Comparison of ENCODE assay signal across 15 mouse cellular contexts in the genomic region with DNA sequence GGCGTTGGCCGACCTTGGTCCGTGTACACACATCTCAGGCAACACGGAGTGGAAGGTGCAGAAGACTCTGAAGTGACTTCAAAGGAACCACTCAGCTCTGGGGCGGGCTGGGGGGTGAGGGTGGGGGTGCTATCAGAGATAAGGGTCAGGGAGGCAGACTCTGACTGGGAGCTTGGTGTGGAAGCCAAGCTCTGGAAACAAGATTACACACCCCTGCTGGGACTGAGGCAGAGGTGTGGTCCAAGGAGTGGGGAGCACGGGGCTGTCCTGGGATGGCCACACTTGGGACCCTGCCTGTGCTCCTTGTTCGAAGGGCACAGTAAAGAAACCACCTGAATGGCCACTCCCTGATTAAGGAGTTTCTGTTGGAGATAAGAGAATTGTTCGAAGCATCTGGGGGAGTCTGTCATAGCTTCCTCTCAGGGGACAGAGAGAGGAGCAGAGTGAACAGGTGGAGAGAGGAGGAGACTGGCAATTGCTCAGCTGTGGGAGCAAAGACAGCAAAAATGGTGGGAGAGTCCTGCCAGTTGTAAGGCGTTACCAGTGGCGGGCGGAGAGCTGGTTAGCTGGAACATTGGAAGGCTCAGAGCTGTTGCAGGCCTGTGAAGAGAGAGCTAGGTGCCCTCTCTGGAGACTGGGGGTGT. TPM values are rescaled to one million over a fixed set of nuclear protein-coding genes. Genes with fewer than 3 reads are reported as not detected.
DNase-seq lines count a peak whose midpoint lies in the region; ATAC-seq and TF ChIP-seq lines count a peak whose summit lies in the region.
"Had no signal": no experiment of that assay in that cellular context is flagged by ENCODE, and none has a peak within 500 bp of the region (broad histone marks: within the 10 kb centered on the region; RNA-seq: fewer than 3 reads in every experiment).

No protein-coding gene starts in this region.

- H3K9ac ChIP-seq in lung, embryonic 14.5 days = no peak overlapping the region
- H3K9ac ChIP-seq in liver, embryonic 13.5 days = peak overlapping the region; percentile 26; the same call in 1 of the 2 replicates
- H3K9ac ChIP-seq in stomach, postnatal 0 days (ENCODE audit: low read length) = no peak overlapping the region
- H3K9ac ChIP-seq: embryonic facial prominence, embryonic 15.5 days; hindbrain, embryonic 13.5 days had no signal

- H3K4me1 ChIP-seq in lung, embryonic 14.5 days (ENCODE audit: insufficient read depth) = no peaks in the 10 kb centered on the region
- H3K4me1 ChIP-seq in liver, embryonic 13.5 days (replicated peaks) = peaks cover 27% of the 10 kb centered on the region
- H3K4me1 ChIP-seq in stomach, postnatal 0 days (replicated peaks; ENCODE audit: control insufficient read depth, insufficient read depth) = no peaks in the 10 kb centered on the region
- H3K4me1 ChIP-seq: hindbrain, embryonic 13.5 days had no signal

- no peaks in the 10 kb centered on the region for H3K36me3 ChIP-seq in lung, embryonic 14.5 days (ENCODE audit: insufficient read depth)
- H3K36me3 ChIP-seq in liver, embryonic 13.5 days = no peaks in the 10 kb centered on the region
- no peaks in the 10 kb centered on the region for H3K36me3 ChIP-seq in stomach, postnatal 0 days (ENCODE audit: control insufficient read depth, insufficient read depth, low read length)
- H3K36me3 ChIP-seq: embryonic facial prominence, embryonic 15.5 days; hindbrain, embryonic 13.5 days had no signal

- H3K4me3 ChIP-seq in lung, embryonic 14.5 days (ENCODE audit: low read depth, low read length) = no peak overlapping the region
- no peak overlapping the region for H3K4me3 ChIP-seq in liver, embryonic 13.5 days (replicated peaks)
- no peak overlapping the region for H3K4me3 ChIP-seq in stomach, postnatal 0 days (ENCODE audit: low read depth, low read length)
- H3K4me3 ChIP-seq: embryonic facial prominence, embryonic 15.5 days; hindbrain, embryonic 13.5 days had no signal

- H3K4me2 ChIP-seq in lung, embryonic 14.5 days = no peak overlapping the region
- H3K4me2 ChIP-seq in liver, embryonic 13.5 days = peak overlapping the region; percentile 38
- H3K4me2 ChIP-seq in stomach, postnatal 0 days (replicated peaks; ENCODE audit: low read depth) = 0 out of 2 replicates have a peak overlapping the region, but pooled peaks have one; percentile 5
- H3K4me2 ChIP-seq: embryonic facial prominence, embryonic 15.5 days; hindbrain, embryonic 13.5 days had no signal

- TF ChIP-seq CTCF in lung, embryonic 14.5 days (IDR thresholded peaks at IDR 0.05; ENCODE audit: low read depth) = no peak
- TF ChIP-seq CTCF in stomach, postnatal 0 days (IDR thresholded peaks at IDR 0.05; ENCODE audit: low read depth) = no peak

- no peaks in the 10 kb centered on the region for H3K27me3 ChIP-seq in lung, embryonic 14.5 days (ENCODE audit: insufficient read depth, low read length)
- no peaks in the 10 kb centered on the region for H3K27me3 ChIP-seq in liver, embryonic 13.5 days
- no peaks in the 10 kb centered on the region for H3K27me3 ChIP-seq in stomach, postnatal 0 days (ENCODE audit: control insufficient read depth, insufficient read depth, low read length)
- H3K27me3 ChIP-seq: embryonic facial prominence, embryonic 15.5 days; hindbrain, embryonic 13.5 days had no signal

- 0 out of 2 replicates have a peak, but pooled peaks have one; percentile 47 for ATAC-seq in lung, embryonic 14.5 days (ENCODE audit: insufficient read depth)
- ATAC-seq in erythroid progenitor cell, adult 5-6 weeks (replicated peaks; ENCODE audit: low FRiP score, poor library complexity, severe bottlenecking) = 0 out of 2 replicates have a peak, but pooled peaks have one; percentile 22
- ATAC-seq in liver, embryonic 13.5 days (ENCODE audit: low read depth) = peak; percentile 84
- ATAC-seq in stomach, postnatal 0 days (ENCODE audit: low FRiP score, low TSS enrichment) = peak; percentile 53
- ATAC-seq: activated CD4-positive, CD25-positive, alpha-beta regulatory T cell, adult 4 months; forebrain, embryonic 16.5 days had no signal

- H3K9me3 ChIP-seq in lung, embryonic 14.5 days (ENCODE audit: low read depth, low read length) = no peaks in the 10 kb centered on the region
- no peaks in the 10 kb centered on the region for H3K9me3 ChIP-seq in liver, embryonic 13.5 days (replicated peaks)
- no peaks in the 10 kb centered on the region for H3K9me3 ChIP-seq in stomach, postnatal 0 days (ENCODE audit: control insufficient read depth, low read length)
- H3K9me3 ChIP-seq: embryonic facial prominence, embryonic 15.5 days; hindbrain, embryonic 13.5 days had no signal

- no peak for TF ChIP-seq EP300 in stomach, postnatal 0 days (optimal IDR thresholded peaks at IDR 0.05)

- WGBS in lung, embryonic 14.5 days = 22% methylated on average over 11 of the region's 11 CpGs
- 25% methylated on average over 11 of the region's 11 CpGs for WGBS in liver, embryonic 13.5 days (ENCODE audit: insufficient replicate concordance)
- WGBS in stomach, postnatal 0 days = 27% methylated on average over 11 of the region's 11 CpGs

- DNase-seq in lung, embryonic 14.5 days = no peak
- DNase-seq in lung, postnatal 10 days = no peak
- DNase-seq in liver, embryonic 13.5 days = peak; percentile 48
- DNase-seq in stomach, postnatal 0 days (ENCODE audit: low spot score) = peak; percentile 62
- no peak for DNase-seq in cerebellum, postnatal 36 days
- no peak for DNase-seq in right cerebral cortex, postnatal 10 days (ENCODE audit: low spot score in 2 of 2)
- DNase-seq: cerebellum, postnatal 10 days; layer of hippocampus, adult 9-11 months; thymus, postnatal 36 days had no signal

- H3K27ac ChIP-seq in lung, embryonic 14.5 days (ENCODE audit: low read depth) = no peak overlapping the region; the same call in 1 of the 2 replicates
- H3K27ac ChIP-seq in liver, embryonic 13.5 days = peak overlapping the region; percentile 35; the same call in 1 of the 2 replicates
- H3K27ac ChIP-seq in stomach, postnatal 0 days (replicated peaks) = peak overlapping the region; percentile 30; the same call in 1 of the 2 replicates
- H3K27ac ChIP-seq: embryonic facial prominence, embryonic 15.5 days; hindbrain, embryonic 13.5 days had no signal

RNA-seq across cellular contexts. Expression of a gene that starts 11.1 kb away (rescaled TPM):
- polyA plus RNA-seq in lung, embryonic 14.5 days (2014; fragmentation: Nextera tagmentation; extraction: Ambion mirVana) = 0.05 TPM in 1 of 2 replicates, not detected in the other
- 2.2 TPM in 1 of 2 replicates, not detected in the other for total RNA-seq in erythroid progenitor cell, adult 5-6 weeks (2015; ENCODE audit: low replicate concordance)
- not detected in 2 replicates for total RNA-seq in erythroid progenitor cell, adult 5-6 weeks (2017; ENCODE audit: low replicate concordance)
- polyA plus RNA-seq in liver, embryonic 13.5 days (2015; fragmentation: Nextera tagmentation; extraction: Ambion mirVana) = not detected in 2 replicates
- polyA plus RNA-seq in stomach, postnatal 0 days (2015; fragmentation: Nextera tagmentation; extraction: Ambion mirVana) = 12.7 TPM in 2 replicates
- polyA plus RNA-seq: activated CD4-positive, CD25-positive, alpha-beta regulatory T cell, adult 4 months; forebrain, embryonic 16.5 days; hindbrain, embryonic 13.5 days; kidney, embryonic 16.5 days had no signal

RNA-seq across cellular contexts. Expression of a gene that starts 46.2 kb away (rescaled TPM):
- polyA plus RNA-seq in lung, embryonic 14.5 days (2014; fragmentation: Nextera tagmentation; extraction: Ambion mirVana) = 10.0 and 12.5 TPM in 2 replicates
- total RNA-seq in erythroid progenitor cell, adult 5-6 weeks (2015; ENCODE audit: low replicate concordance) = 497 and 560 TPM in 2 replicates
- 243 and 286 TPM in 2 replicates for total RNA-seq in erythroid progenitor cell, adult 5-6 weeks (2017; ENCODE audit: low replicate concordance)
- polyA plus RNA-seq in liver, embryonic 13.5 days (2015; fragmentation: Nextera tagmentation; extraction: Ambion mirVana) = 61.8 and 69.9 TPM in 2 replicates
- 5.2 and 5.7 TPM in 2 replicates for polyA plus RNA-seq in stomach, postnatal 0 days (2015; fragmentation: Nextera tagmentation; extraction: Ambion mirVana)

Comparison
In these comparisons a context has a peak if more than half of its experiments do, and no peak if none do; other contexts are left out.
1. ATAC-seq: peak in every context shown above with its lines; median percentile 84 in liver, embryonic 13.5 days; 53 in stomach, postnatal 0 days; 47 in lung, embryonic 14.5 days; 22 in erythroid progenitor cell, adult 5-6 weeks.
2. DNase-seq: peak in liver, embryonic 13.5 days (single experiment) and stomach, postnatal 0 days (single experiment); none in lung, embryonic 14.5 days (single experiment), lung, postnatal 10 days (single experiment), cerebellum, postnatal 36 days (0 of 2) and right cerebral cortex, postnatal 10 days (0 of 2).
3. RNA of a gene that starts 11.1 kb away (polyA plus RNA-seq): 12.7 TPM in stomach, postnatal 0 days; 0.05 TPM in lung, embryonic 14.5 days and not detected in liver, embryonic 13.5 days; every median in the first group is over 10 times any median in the second.